Mouse (Mus musculus) macrophage (primary cell): ENCODE measurements around the gene Itga7. TPM values are rescaled to one million over a fixed set of nuclear protein-coding genes. Genes with fewer than 3 reads are reported as not detected.
"Not testable (repeated sequence)": the region's sequence is repeated elsewhere in the genome, so short reads cannot be mapped to it uniquely, and the experiment has no call there.

ENCODE experiments used
- H3K27ac ChIP-seq: fragments of 350-480 bp; formaldehyde crosslinking; 2 replicates; pipeline ENCODE4 v1.9.0; 2021
- H3K36me3 ChIP-seq: fragments of 350-480 bp; formaldehyde crosslinking; 2 replicates; pipeline ENCODE4 v1.9.0; 2021; ENCODE audit errors: inconsistent target
- H3K4me3 ChIP-seq: fragments of 350-480 bp; formaldehyde crosslinking; 2 replicates; pipeline ENCODE4 v1.9.0; 2021; ENCODE audit errors: inconsistent target
- H3K79me2 ChIP-seq: fragments of 350-480 bp; formaldehyde crosslinking; 2 replicates; pipeline ENCODE4 v1.9.0; 2021; ENCODE audit errors: inconsistent target
- WGBS: methylation state at CpG from one replicate; pipeline ENCODE4 v1.1.7; 2026; ENCODE audit warnings: inconsistent platforms; ENCODE audit not compliant: missing documents; 5-methylcytosine and 5-hydroxymethylcytosine counted together
- polyA plus RNA-seq: library from polyadenylated mRNA; stranded (reverse); fragments of 250-400 nt; gene quantifications from 3 replicates; pipeline ENCODE4 v1.2.4, GENCODE M21; 2018; ENCODE audit warnings: inconsistent platforms

Itga7 gene
- polyA plus RNA-seq, 1 experiment from 2014 or later: not detected

GRCm38 (mm10) chr10:128965871-128966270, 32.3 kb downstream of the Itga7 start:
- no peak overlapping the region for H3K4me3 ChIP-seq
- H3K79me2 ChIP-seq: no peaks in the 10 kb centered on the region
- no peaks in the 10 kb centered on the region for H3K36me3 ChIP-seq
- no peak overlapping the region for H3K27ac ChIP-seq
- WGBS: 36% methylated on average over 6 of the region's 6 CpGs

GRCm38 (mm10) chr10:128968341-128968749, 34.7 kb downstream of the Itga7 start:
- H3K79me2 ChIP-seq: no peaks in the 10 kb centered on the region
- no peak overlapping the region for H3K4me3 ChIP-seq
- H3K36me3 ChIP-seq: no peaks in the 10 kb centered on the region
- 67% methylated on average over 1 of the region's 1 CpGs for WGBS
- no peak overlapping the region for H3K27ac ChIP-seq

- Histone ChIP-seq H3K4me3 (no peak overlapping the region), H3K36me3 (no peaks in the 10 kb centered on the region), H3K27ac (no peak overlapping the region), H3K79me2 (no peaks in the 10 kb centered on the region)
- 65% methylated on average over 1 of the region's 1 CpGs for WGBS
Measured at GRCm38 (mm10) chr10:128970740-128971250, 37.2 kb downstream of the Itga7 start.

GRCm38 (mm10) chr10:128972841-128973240, 39.2 kb downstream of the Itga7 start:
- no peaks in the 10 kb centered on the region for H3K36me3 ChIP-seq
- 90% methylated on average over 4 of the region's 4 CpGs for WGBS
- no peaks in the 10 kb centered on the region for H3K79me2 ChIP-seq
- no peak overlapping the region for H3K4me3 ChIP-seq
- H3K27ac ChIP-seq: no peak overlapping the region

- WGBS: 92% methylated on average over 3 of the region's 3 CpGs
- Histone ChIP-seq H3K79me2 (no peaks in the 10 kb centered on the region), H3K36me3 (no peaks in the 10 kb centered on the region), H3K4me3 (no peak overlapping the region), H3K27ac (no peak overlapping the region)
Measured at GRCm38 (mm10) chr10:128976395-128976794, 42.8 kb downstream of the Itga7 start.

GRCm38 (mm10) chr10:128977522-128978114, 44.0 kb downstream of the Itga7 start:
- Histone ChIP-seq H3K79me2 (no peaks in the 10 kb centered on the region), H3K4me3 (no peak overlapping the region), H3K36me3 (no peaks in the 10 kb centered on the region), H3K27ac (no peak overlapping the region)
- WGBS: 18% methylated on average over 9 of the region's 9 CpGs

GRCm38 (mm10) chr10:128980644-128981365, 47.2 kb downstream of the Itga7 start:
- no peak overlapping the region for H3K4me3 ChIP-seq
- H3K79me2 ChIP-seq: no peaks in the 10 kb centered on the region
- H3K36me3 ChIP-seq: no peaks in the 10 kb centered on the region
- H3K27ac ChIP-seq: no peak overlapping the region
- 100% methylated on average over 3 of the region's 3 CpGs for WGBS

- not testable (repeated sequence) for H3K27ac ChIP-seq, H3K4me3 ChIP-seq, H3K79me2 ChIP-seq, H3K36me3 ChIP-seq
- 86% methylated on average over 1 of the region's 1 CpGs for WGBS
Measured at GRCm38 (mm10) chr10:128989131-128989530, 55.5 kb downstream of the Itga7 start, which contains the start of gene Olfr9. Gene Olfr9 (plus strand): TSS chr10:128989431.

- H3K27ac ChIP-seq, H3K36me3 ChIP-seq: not testable (repeated sequence)
- whole genome bisulfite sequencing: 68% methylated on average over 4 of the region's 10 CpGs
Measured at GRCm38 (mm10) chr10:128990129-128990850, 56.7 kb downstream of the Itga7 start.

GRCm38 (mm10) chr10:128990994-128991393, 57.4 kb downstream of the Itga7 start:
- Histone ChIP-seq H3K27ac (no peak overlapping the region), H3K79me2 (no peaks in the 10 kb centered on the region), H3K4me3 (no peak overlapping the region), H3K36me3 (no peaks in the 10 kb centered on the region)

More at GRCm38 (mm10) chr10:128990129-128990850, 56.7 kb downstream of the Itga7 start:
- not testable (repeated sequence) for H3K79me2 ChIP-seq, H3K4me3 ChIP-seq

GRCm38 (mm10) chr10:128995796-128996195, 62.2 kb downstream of the Itga7 start:
- no peak overlapping the region for H3K4me3 ChIP-seq
- no peak overlapping the region for H3K27ac ChIP-seq
- H3K36me3 ChIP-seq: no peaks in the 10 kb centered on the region
- 94% methylated on average over 1 of the region's 1 CpGs for WGBS
- H3K79me2 ChIP-seq: no peaks in the 10 kb centered on the region

GRCm38 (mm10) chr10:128996523-128997040, 63.0 kb downstream of the Itga7 start:
- Histone ChIP-seq H3K27ac (no peak overlapping the region), H3K36me3 (no peaks in the 10 kb centered on the region), H3K79me2 (no peaks in the 10 kb centered on the region), H3K4me3 (no peak overlapping the region)
- WGBS: 81% methylated on average over 4 of the region's 4 CpGs

- H3K79me2 ChIP-seq: no peaks in the 10 kb centered on the region
- WGBS: 89% methylated on average over 14 of the region's 14 CpGs
Measured at GRCm38 (mm10) chr10:129004032-129004920, 70.7 kb downstream of the Itga7 start.

More at GRCm38 (mm10) chr10:129004032-129004920, 70.7 kb downstream of the Itga7 start:
- Histone ChIP-seq H3K27ac (no peak overlapping the region), H3K4me3 (no peak overlapping the region), H3K36me3 (no peaks in the 10 kb centered on the region)
